Mouse (Mus musculus) natural killer cell, adult 2 months (primary cell): Measurements from ENCODE around the gene Zc3hav1l.

Experiments
- DNase-seq, 2 experiments: peaks; one replicate each; pipeline ENCODE4 v3.0.0; 2022; ENCODE audit warnings: low spot score in 2 of 2

The Zc3hav1l gene

DNA sequence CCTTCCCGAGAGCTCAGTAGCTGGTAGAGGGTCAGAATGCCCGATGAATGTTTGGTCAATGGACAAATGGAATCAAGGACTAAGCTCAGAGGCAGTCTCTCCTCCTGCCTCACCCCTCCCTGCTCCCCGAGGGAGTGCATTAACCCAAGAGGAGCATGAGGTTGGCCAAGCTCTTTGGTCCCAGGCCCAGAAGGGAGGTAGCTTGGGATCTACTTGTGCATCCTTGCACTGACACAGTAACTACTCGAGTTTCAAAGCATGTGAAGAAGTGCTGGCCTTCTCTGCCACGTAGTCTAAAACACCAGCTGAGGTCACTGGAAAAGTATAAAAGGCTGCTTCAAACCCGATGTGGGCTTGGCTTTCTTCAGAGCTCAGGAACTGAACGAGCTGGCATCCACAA is 34.6 kb downstream of the Zc3hav1l start:
- DNase-seq = no peak

DNA sequence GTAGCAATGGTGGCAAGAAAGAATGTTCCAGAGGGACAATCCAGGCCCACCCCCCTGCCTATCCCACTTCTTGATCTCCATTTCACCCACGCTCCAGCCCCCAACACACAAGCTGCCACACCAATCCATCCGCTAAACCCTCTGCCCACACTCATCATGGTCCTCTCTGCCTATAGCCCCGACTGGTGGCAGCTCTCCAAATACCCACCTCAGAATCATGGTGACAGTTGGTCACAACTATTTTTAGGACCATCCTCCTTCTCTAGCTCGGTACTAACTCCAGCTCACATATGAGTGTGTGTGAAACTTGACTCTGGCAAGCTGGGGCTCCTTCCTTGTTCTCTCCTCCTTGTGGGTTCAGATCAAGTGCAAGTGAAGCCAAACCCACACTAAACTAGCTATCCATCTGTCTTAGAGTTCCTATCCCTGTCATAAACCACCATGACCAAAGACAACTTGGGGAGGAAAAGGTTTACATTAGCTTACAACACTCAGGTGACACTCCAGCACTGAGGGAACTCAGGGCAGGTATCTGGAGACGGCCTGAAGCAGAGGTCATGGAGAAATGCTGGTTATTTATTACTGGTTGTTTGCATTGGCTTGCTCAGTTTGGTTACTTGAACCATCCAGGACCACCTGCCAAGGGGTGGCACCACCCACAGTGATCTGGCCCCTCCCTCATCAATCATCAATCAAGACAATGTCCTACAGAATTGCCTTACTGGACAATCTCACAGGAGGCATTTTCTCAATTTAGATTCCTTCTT is 35.5 kb downstream of the Zc3hav1l start:
- no peak for DNase-seq

DNA sequence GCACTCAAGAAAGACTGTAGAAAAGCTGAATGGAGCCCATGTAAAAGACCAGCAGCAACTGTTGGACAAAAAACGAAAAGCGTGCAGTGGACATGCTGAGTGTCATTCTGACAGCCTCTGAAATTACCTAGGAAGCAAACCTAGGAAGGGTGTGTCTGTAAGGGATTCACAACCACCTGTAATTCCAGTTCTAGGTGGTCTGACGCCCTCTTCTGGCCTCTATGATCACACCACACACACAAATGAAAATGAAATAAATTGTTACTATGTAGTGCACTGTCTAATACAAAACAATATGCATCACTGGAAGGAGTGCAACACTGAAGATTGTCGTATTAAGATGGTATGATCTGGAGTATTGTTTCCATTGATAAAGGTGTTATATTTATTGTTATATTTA is 37.2 kb downstream of the Zc3hav1l start:
- DNase-seq = no peak

DNA sequence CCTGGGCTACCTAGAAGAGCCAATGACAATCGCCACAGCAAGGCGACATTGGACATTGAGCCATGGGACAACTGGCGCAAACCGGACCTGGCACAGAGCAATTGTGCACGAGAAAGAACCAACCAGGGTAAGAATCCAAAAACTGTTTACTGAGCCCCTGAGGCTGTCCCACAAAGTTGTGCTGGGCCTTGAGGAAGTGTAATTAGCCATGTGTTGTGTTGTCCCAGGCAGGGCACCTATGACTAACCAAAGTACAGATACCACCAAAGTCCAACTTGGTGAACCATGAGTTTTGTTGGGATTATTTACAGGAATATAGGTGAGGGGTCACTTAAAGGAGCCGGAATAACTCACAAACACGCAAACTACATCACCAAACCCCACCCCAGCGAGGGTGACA is 41.6 kb downstream of the Zc3hav1l start:
- no peak for DNase-seq

DNA sequence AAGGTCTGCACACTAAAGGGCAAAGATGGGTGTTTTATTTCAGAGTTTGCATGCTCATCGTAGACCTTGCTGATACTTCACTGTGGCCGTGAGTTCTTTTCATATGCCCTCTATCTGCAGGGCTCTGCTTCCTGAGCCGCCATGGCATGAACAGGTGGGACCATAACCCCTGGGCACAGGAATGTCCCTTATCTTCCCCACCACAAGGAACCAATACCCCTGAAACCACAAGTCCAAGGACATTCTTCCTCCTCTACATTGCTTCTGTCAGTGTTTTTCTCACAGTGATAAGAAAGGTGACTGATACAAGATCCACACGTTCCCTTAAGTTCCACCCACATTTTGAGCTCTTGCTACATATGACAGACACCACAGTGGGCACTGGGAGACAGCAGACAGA is 42.3 kb downstream of the Zc3hav1l start:
- no peak for DNase-seq

DNA sequence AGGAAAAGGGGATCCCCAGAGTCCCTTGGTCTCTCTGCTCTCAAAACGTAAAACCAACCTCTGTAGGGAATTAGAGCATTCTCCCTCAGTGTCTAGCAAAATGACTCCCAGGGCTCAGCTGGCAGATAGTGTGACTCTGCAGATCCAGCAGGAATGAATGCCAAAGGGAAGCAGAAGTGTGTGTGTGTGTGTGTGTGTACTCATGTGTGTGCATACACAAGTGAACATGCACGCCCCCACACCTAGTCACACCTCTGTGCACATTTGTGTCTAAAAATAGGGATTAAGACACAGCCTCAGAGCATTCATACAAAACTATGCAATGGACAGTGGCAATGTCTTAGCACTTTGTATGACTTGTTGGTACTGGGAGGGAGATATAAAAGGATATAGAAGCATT is 43.3 kb downstream of the Zc3hav1l start:
- DNase-seq = no peak

DNA sequence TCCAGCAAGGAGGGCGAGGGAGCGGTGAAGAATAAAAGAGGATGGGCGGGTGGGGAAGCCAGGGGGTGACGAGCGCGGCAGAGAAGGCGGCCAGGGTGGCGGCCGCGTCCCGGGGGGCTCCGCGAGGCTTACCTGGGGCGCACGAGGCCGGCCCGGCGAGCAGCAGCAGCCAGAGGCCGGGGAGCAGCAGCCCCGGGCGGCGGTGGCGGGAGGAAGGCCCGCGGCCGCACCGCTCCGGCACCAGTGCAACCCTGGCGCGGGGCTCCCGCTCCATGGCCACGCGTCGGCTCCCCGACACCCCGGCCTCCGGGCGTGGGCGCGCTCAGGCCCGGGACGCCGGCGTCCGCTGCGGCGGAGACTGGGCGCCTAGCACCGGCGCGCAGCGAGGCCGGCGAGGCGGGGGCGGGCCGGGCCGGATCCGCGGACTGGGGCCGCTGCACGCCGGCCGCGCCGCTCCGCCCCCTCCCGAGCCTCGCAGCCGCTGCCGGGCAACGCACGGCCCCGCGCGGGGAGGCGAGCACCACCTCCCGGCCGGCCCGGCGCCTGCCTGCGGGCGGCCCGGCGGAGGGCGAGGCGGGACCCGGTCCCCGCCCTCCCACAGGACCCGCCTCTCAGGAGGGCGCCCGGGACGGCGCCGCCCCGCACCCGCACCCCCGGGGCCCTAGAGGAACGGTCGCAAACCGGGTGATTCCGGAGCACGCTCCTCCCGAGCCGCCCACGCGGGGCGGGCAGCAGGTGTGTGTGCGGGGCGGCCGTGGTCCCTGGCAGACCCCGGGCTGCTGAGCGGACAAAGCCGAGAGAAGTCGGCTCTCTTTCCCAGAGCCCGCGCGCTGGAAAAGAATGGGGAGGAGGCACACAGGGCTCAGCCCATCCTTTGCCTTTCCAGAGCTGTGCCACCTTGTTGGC is 45.1 kb downstream of the Zc3hav1l start, which contains the start of gene D630045J12Rik:
D630045J12Rik (minus strand) TSS at position 274 of the 906 bp plus-strand sequence.
- DNase-seq = peak in 1 of 2 experiments; percentile 20

DNA sequence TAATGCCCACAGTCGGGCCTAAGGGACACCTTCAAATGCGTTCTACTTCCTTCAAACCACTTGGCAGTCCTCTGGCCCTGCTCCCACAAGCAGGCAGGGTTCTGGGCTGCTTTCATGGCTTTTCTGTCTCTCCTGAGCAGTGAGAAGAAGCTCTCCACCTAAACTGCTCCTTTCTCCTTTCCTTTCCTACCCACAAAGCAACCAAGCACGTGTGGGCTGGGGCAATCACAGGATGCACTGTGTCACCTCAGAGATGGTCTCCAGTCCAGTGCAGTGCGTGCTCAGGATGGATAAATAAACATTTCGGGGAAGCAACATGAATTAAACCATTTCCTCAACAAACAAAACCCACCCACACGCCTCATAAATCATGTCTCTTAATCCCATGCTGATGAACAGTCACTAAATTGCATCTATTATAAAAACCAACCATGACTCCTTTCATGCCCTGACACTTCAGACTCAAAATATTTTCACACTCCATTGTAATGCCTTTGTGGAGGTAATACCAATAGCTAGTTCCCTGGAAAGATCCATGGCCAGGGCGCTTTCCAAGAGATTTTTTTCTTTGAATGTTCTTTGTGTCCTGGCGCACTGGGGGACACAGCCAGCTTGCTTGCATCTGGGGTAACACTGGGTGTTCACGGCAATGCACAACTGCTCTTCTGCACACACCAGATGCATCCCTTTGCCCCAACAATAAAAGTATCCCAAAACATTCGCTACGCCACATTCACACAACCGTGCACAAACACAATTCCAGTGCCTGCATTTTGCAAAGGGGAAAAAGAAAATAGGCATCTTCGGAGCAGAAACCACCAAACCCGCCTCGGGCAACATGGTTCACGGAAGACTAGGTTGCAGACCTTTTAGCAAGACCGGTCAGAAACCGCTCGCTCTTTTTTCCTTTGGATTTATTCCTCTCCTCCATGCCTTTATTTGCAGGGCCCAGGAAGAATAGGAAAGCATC is 46.0 kb downstream of the Zc3hav1l start:
- DNase-seq = no peak

DNA sequence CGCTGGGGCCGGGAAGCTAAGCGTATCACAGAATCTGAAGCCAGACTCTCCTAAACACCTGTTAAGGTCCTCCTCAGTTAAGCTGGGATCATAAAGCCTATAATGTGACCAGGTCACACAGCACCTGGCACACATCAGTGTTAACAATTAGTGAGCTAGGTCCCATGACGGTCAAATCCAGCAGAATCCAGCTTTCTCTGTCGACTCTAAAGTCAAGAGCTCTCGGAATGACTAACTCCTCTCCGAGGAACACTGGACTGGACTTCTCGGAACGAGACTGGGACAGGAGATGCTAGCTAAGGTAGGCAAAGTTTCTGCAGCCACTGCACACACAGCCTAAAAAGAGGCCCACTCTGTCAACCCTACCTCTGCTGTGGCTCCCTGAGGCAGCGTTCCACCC is 46.9 kb downstream of the Zc3hav1l start:
- DNase-seq = no peak

DNA sequence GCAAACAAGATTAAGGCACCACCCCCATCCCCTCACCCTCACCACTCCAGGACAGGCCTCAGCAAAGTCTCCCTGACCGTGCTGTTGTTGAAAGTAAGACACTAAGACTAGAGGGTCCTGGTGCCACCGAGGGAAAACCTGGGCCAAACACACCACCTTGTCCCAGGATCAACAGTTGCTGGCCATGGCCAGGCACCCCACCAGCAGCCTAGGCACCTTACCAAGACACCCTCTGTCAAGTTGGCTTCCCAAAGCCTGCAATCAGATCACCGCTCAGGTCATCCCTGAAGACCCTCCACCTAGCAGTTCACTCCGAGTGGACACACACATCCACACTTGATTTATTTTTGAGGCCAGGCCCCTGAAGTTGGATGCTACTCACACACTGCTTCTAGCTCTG is 47.6 kb downstream of the Zc3hav1l start:
- no peak for DNase-seq

DNA sequence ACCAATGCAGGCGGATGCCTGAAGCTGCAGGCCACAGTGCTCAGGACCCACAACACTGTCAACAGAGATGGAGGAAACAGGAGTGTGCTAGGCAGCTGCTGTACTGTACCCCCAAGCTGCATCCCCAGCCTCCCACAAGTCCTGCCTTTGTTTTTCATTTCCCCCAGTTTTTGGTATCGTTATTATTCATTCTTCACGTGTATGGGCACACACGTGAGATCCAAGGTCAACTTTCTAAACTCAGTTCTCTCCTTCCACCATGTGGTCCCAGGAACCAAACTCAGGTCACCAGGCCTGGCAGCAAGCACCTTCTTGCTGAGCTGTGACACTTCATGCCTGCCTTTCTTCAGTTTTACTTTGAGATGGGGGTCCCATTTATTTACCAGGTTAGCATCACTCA is 51.7 kb downstream of the Zc3hav1l start:
- no peak for DNase-seq

DNA sequence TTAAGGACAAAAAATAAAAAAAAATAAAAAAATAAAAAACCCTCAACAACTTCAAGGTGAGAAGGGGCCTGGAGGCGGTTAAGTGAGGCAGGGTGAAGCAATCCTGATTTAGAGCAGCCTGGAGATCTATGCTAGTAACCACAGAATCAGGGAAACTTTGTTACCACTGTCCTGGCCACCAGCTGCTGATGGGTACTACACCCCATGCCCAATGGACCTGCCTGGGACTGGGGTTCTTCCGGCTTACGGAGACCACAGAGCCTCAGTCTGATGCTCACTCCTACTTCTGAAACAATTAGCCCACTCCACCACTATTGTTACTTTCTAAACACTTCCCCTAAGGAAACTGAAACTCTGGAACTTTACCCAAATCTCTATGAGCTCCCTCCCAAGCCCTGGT is 54.3 kb downstream of the Zc3hav1l start:
- no peak for DNase-seq

DNA sequence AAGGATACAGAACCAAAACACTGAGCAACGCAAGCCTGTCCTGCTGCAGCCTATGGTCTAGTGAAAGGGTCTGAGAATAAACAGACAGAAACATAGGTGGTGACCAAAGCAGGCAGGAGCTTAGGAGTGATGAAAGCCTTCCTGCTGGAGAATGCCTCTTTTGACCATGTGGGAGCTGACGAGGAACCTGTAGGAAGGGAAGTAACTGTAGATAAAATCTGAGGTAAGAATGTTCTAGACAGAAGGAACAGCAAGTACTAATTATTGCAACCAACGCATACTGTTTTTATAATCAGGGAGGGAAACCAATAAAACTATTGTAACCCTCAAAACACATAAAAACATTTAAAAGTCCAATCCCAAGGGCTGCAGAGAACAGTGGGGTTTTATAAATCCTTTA is 54.9 kb downstream of the Zc3hav1l start:
- no peak for DNase-seq

DNA sequence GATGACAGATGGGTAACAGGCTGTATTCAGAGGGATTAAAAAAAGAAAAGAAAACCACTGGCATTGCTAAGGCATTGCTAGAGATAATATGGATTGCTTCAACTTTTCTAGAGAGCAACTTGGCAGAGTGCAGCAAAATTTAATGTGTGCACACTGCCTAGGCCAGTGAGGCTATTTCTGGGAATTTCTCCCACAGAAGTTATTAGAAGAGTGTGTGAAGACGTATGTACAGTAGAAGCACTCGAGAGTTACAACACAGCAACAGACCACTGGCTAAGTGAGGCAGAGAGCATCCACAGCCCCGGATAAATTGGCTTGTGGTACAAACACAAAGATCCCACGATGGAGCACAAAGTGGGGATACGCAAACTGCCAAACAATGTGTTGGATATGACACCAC is 56.2 kb downstream of the Zc3hav1l start:
- DNase-seq = no peak

DNA sequence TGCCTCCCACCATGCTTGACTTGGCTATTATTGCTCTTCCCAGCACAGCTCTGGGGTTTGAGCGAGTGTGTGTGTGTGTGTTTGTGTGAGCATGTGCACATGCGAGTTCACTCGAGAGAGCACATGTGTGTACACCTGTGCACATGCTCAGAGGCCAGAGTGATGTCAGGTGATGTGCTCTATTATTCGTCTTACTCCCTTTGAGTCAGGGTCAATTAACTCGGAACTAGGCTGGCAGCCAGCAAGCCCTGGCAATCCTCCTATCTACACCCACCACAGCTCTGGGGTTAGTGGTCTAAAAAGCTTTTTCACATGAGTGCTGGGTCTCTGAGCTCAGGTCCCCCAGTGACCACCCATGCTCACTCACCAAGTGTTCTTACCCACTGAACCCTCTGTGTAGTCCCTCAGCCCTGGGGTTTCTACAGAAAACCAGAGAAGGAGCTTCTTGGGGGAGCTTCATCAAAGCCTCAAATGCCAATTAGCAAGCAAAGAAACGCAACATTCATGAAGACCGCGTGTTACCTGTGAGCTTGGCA is 56.7 kb downstream of the Zc3hav1l start:
- no peak for DNase-seq

DNA sequence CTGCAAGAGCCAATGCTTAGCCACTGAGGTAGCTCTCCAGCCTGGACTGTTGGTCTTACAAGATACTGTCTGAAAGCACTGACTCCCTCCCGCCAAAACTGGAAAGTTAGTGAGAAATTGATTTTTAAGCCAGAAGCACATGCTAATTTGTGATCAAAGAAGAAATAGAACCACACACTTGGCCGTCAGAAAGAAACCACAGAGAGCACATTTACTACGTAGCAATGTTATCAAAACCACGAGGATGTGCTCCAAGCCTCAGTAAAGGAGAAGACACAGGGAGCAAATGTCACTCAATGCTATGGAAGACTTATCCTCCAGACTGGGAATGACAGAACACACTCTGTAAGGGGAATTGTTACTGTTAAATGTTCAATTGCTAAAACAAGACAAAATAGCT is 57.6 kb downstream of the Zc3hav1l start:
- no peak for DNase-seq

DNA sequence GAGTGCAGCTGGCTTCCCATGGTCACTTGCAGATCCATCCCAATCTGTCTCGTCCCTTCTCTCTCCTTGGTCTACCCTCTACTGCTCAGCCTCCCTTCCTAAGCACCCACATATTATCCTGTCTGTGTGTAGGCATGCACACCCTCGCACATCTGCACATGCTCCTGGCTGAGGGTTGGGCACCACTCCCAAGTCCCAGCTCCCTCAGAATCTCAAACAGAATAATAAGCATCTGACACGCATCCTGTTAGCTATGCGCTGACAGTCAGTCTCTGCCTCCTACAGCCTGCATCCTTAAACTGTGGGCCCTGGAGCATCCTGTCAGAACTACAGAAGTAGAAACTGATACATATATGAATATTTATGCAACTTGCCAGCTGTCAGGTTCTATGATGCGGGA is 58.4 kb downstream of the Zc3hav1l start:
- DNase-seq = no peak

DNA sequence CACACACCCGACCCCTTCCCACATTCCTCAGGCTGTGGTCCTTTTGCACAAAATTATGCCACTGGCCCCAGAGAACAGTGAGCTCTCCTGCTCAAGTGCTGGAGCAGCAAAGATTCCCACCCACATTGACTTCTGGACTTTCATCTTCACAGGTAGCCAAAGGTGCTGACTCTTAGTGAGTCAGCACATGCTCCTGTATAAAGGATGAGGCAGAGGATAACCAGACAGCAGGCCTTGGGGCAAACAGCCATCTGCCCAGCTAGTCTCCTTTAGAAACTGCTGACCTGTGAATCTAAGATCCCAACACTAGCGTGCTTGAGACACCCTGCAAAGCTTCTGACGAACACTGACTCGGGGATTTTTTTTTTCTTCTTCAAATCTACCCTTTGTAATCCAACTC is 60.7 kb downstream of the Zc3hav1l start:
- no peak for DNase-seq
